Mouse (Mus musculus) cerebellum, adult 2 months (tissue): ENCODE data around the gene Nedd9. TPM values are rescaled to one million over a fixed set of nuclear protein-coding genes. Genes with fewer than 3 reads are reported as not detected.

Experiments used
- DNase-seq, 2 experiments: peaks; one replicate each; pipeline ENCODE4 v3.0.0; 2021
- H3K27ac ChIP-seq: fragments of 200-500 bp; 2 replicates; pipeline ENCODE4 v1.5.1; 2012; ENCODE audit warnings: low read length, control low read depth, inconsistent platforms; ENCODE audit not compliant: insufficient read depth
- H3K27me3 ChIP-seq: fragments of 200-500 bp; 2 replicates; pipeline ENCODE4 v1.6.1; 2012; ENCODE audit warnings: inconsistent platforms, mild to moderate bottlenecking, low read length, moderate library complexity; ENCODE audit not compliant: control insufficient read depth, insufficient read depth
- H3K4me1 ChIP-seq: fragments of 200-500 bp; 2 replicates; pipeline ENCODE4 v1.6.1; 2011; ENCODE audit warnings: low read length; ENCODE audit not compliant: control insufficient read depth, insufficient read depth
- H3K4me3 ChIP-seq: fragments of 200-500 bp; replicated peaks from 2 replicates; pipeline ENCODE3; 2011; ENCODE audit warnings: mild to moderate bottlenecking, low read depth, low read length, control low read depth; ENCODE audit not compliant: insufficient read depth
- CTCF ChIP-seq: fragments of 200-500 bp; IDR thresholded peaks from 2 replicates; pipeline ENCODE4 v1.5.1; 2011; ENCODE audit warnings: low read depth, mild to moderate bottlenecking, control low read depth, low read length, moderate library complexity, borderline replicate concordance; ENCODE audit not compliant: insufficient read depth
- POLR2A ChIP-seq: fragments of 200-500 bp; IDR thresholded peaks from 2 replicates; pipeline ENCODE4 v1.6.1; 2011; ENCODE audit warnings: low read length, control low read depth, borderline replicate concordance; ENCODE audit not compliant: insufficient read depth
- WGBS: fragments of 180-500 bp; shearing (Covaris S2); methylation state at CpG from one replicate; pipeline ENCODE4 v1.1.7; 2018; 5-methylcytosine and 5-hydroxymethylcytosine counted together
- polyA plus RNA-seq: library from polyadenylated mRNA; depleted of rRNA; stranded (reverse); fragments of >200 nt; gene quantifications from 2 replicates; pipeline ENCODE4 v1.2.3, GENCODE M21; 2012

The Nedd9 gene
- polyA plus RNA-seq, 1 experiment, result 5.5 TPM

- TF ChIP-seq CTCF (no peak), POLR2A (no peak)
- 80% methylated on average over 7 of the region's 7 CpGs for WGBS
- Histone ChIP-seq H3K27ac (no peak overlapping the region), H3K27me3 (no peaks in the 10 kb centered on the region; the same call in 1 of the 2 replicates), H3K4me3 (no peak overlapping the region), H3K4me1 (no peaks in the 10 kb centered on the region)
- DNase-seq, result no peak
These were observed 105.9 kb downstream of the Nedd9 start for GRCm38 (mm10) chr13:41381041-41381805.

GRCm38 (mm10) chr13:41379951-41380465 is 107.2 kb downstream of the Nedd9 start:
- 95% methylated on average over 4 of the region's 4 CpGs for WGBS
- TF ChIP-seq CTCF, result no peak
- H3K4me1 ChIP-seq, result no peaks in the 10 kb centered on the region
- H3K27me3 ChIP-seq, result no peaks in the 10 kb centered on the region; the same call in 1 of the 2 replicates
- H3K27ac ChIP-seq, result no peak overlapping the region
- H3K4me3 ChIP-seq, result no peak overlapping the region
- DNase-seq, result no peak

- TF ChIP-seq POLR2A, result no peak
- no peak for TF ChIP-seq CTCF
These were observed 108.7 kb downstream of the Nedd9 start for GRCm38 (mm10) chr13:41378462-41378861.

GRCm38 (mm10) chr13:41377856-41378255 is 109.3 kb downstream of the Nedd9 start:
- Histone ChIP-seq H3K27me3 (no peaks in the 10 kb centered on the region; the same call in 1 of the 2 replicates), H3K27ac (no peak overlapping the region), H3K4me1 (no peaks in the 10 kb centered on the region), H3K4me3 (no peak overlapping the region)
- WGBS, result 71% methylated on average over 9 of the region's 9 CpGs
- TF ChIP-seq POLR2A (no peak), CTCF (no peak)
- no peak for DNase-seq

More at GRCm38 (mm10) chr13:41378462-41378861, 108.7 kb downstream of the Nedd9 start:
- no peak for DNase-seq
- WGBS, result 57% methylated on average over 5 of the region's 5 CpGs
- Histone ChIP-seq H3K4me3 (no peak overlapping the region), H3K27ac (no peak overlapping the region), H3K4me1 (no peaks in the 10 kb centered on the region), H3K27me3 (no peaks in the 10 kb centered on the region; the same call in 1 of the 2 replicates)

GRCm38 (mm10) chr13:41377011-41377431 is 110.1 kb downstream of the Nedd9 start:
- WGBS, result 48% methylated on average over 2 of the region's 2 CpGs
- Histone ChIP-seq H3K27ac (no peak overlapping the region), H3K4me3 (no peak overlapping the region), H3K4me1 (no peaks in the 10 kb centered on the region), H3K27me3 (no peaks in the 10 kb centered on the region; the same call in 1 of the 2 replicates)
- no peak for DNase-seq
- TF ChIP-seq POLR2A (no peak), CTCF (no peak)

- no peak for TF ChIP-seq CTCF
- no peak for TF ChIP-seq POLR2A
- no peak for DNase-seq
- Histone ChIP-seq H3K27me3 (no peaks in the 10 kb centered on the region; the same call in 1 of the 2 replicates), H3K4me3 (no peak overlapping the region), H3K4me1 (no peaks in the 10 kb centered on the region), H3K27ac (no peak overlapping the region)
- WGBS, result 29% methylated on average over 4 of the region's 4 CpGs
These were observed 111.1 kb downstream of the Nedd9 start for GRCm38 (mm10) chr13:41376111-41376510.

- no peaks in the 10 kb centered on the region for H3K4me1 ChIP-seq
- no peak overlapping the region for H3K4me3 ChIP-seq
- 29% methylated on average over 6 of the region's 6 CpGs for WGBS
- H3K27ac ChIP-seq, result no peak overlapping the region
- DNase-seq, result no peak
- no peaks in the 10 kb centered on the region; the same call in 1 of the 2 replicates for H3K27me3 ChIP-seq
- no peak for TF ChIP-seq POLR2A
- TF ChIP-seq CTCF, result no peak
These were observed 111.5 kb downstream of the Nedd9 start for GRCm38 (mm10) chr13:41375696-41376095.

- no peaks in the 10 kb centered on the region for H3K4me1 ChIP-seq
- 91% methylated on average over 1 of the region's 1 CpGs for WGBS
- no peaks in the 10 kb centered on the region for H3K27me3 ChIP-seq
- TF ChIP-seq POLR2A, result no peak
- no peak overlapping the region for H3K4me3 ChIP-seq
- no peak overlapping the region for H3K27ac ChIP-seq
- no peak for DNase-seq
These were observed 112.3 kb downstream of the Nedd9 start for GRCm38 (mm10) chr13:41374886-41375285.
